Mouse (Mus musculus): ENCODE data around the gene Wbp1l.
"Not testable (repeated sequence)": the region's sequence is repeated elsewhere in the genome, so short reads cannot be mapped to it uniquely, and the experiment has no call there.

Gene Wbp1l

DNA sequence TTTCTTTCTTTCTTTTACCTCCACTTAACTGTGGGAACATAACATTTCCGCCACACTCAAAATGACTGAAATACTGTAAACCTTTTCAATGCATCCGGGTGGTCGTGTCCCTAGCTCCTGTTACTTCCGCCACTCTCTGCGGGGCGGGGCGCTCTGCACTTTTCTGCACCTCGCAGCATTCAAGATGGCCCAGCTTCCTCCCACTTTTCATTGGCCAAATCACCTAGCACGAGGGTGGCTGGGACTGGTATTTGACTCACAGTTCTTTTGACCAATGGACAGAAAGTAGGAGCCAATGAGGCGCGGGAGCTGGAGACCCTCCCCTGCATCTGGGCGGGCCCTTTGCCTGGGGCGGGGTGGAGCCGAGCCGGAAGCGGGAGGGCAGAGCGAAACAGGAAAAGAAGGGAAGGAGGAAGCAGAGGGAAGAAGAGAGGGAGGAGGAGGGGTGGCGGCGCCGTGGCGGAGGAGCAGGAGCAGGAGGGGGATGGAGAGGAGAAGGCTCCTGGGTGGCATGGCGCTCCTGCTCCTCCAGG lies at the start of gene Wbp1l:
Gene Wbp1l (plus strand): TSS at position 365 of the 533 bp plus-strand sequence.
- peak; percentile 92 for DNase-seq (ENCODE audit: low spot score)

DNA sequence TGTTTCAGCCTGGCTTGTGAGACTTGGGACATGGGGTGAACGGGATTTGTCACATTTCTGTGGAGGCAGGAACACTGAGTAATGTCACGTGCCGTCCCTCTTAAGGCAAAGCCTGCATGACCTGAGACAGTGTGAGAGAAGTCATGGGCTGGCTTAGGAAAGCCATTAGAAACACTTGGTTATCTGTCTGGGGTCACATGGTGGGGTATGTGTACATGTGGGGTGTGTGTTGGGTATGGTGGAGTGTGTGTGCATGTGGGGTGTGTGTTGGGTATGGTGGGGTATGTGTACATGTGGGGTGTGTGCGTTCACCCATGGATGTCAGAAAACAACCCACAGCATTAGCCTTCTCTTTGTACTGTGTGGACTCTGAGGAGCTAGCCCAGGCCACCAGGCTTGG lies 48.5 kb upstream of the Wbp1l start:
- no peak for DNase-seq (ENCODE audit: low spot score)

DNA sequence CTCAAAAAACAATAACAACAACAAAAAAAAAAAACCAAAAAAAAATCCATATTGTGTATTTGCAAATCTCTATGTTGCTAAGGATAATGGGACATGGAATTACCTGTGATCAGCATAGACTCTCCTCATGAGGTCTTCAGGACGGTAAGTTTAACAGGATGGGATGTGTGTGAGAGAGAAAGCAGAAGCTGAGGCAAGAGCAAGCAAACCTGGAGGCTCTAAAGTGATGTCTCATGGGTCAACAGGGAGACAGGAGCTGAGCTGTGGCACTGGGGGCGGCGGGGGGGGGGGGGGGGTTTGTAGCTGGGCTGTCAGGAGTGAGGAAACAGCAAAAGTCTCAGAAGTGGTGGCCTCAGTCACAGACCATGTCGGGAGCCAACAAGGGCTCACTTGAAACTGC lies 46.4 kb upstream of the Wbp1l start:
- no peak for DNase-seq (ENCODE audit: low spot score)

DNA sequence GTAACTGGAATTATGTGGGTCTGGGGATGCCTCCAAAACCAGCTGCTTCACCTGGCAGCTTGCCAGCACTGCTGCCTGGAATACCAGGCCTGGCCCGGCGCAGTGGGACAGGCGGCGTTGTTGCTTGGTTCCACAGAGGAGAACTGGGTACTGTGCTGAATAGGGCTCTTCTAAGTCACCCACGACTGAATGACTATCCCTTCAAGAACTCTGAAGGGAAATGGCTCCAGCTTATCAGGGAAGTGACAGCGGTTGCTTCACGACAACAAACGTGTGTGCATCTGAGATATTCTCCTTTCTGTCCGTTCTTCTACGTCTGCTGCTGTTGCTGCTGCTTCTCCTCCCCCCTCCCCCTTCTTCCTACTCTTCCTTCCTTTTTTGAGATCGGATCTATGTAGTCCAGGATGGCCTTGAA lies 45.3 kb upstream of the Wbp1l start:
- DNase-seq (ENCODE audit: low spot score): no peak

DNA sequence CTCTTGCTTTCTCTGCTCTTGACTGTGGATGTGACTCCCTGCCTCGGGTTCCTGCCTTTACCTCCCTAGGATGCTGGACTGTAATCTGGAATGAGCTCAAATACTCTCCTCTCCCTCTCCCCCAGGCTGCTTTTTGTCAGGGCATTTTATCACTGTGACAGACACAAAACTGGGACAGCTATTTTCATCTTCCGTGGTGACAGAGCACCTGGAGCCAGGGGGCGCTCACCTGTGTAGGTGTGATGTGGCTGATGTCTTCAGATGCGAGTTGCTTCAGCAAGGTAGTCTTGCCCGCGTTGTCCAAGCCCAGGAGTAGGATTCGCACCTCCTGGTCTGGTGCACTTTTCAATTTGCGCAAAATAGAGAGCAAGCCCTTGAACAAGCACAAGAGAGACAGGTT lies 40.9 kb upstream of the Wbp1l start:
- DNase-seq (ENCODE audit: low spot score): no peak

DNA sequence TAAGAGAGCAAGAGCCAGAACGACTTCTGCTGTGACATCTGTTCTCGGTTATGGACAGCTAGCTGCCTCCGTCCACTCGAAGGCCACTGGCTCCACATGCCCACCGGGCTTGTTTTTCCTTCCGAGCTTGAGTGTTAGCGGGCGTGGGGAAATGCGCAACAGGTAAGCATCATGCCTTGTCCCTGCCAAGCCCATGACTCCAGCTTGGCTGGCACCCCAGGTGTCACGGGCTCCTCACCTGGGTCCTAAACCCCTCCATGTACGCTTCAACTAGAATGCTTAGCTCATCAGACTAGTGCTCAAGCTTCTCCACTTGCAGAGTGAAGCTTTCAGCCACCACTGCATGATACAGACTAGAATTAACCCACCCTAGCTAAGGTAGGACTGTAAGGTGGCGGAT lies 40.3 kb upstream of the Wbp1l start:
- DNase-seq (ENCODE audit: low spot score): no peak

DNA sequence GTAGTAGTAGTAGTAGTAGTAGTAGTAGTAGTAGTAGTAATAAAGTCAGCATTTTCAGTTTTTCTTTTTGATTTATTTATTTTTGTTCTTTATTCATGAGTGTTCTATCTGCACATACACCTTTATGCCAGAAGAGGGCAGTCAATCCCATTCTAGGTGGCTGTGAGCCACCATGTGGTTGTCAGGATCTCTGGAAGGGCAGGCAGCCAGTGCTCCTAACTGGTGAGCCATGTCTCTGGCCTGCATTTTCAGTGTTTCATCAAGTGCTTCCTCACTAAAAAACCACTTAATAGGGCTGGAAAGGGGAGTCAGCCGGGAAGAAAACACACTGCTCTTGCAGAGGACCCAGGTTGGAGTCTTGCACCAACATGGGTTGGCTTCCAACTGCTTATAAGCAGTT lies 36.8 kb upstream of the Wbp1l start:
- DNase-seq (ENCODE audit: low spot score): peak; percentile 51

DNA sequence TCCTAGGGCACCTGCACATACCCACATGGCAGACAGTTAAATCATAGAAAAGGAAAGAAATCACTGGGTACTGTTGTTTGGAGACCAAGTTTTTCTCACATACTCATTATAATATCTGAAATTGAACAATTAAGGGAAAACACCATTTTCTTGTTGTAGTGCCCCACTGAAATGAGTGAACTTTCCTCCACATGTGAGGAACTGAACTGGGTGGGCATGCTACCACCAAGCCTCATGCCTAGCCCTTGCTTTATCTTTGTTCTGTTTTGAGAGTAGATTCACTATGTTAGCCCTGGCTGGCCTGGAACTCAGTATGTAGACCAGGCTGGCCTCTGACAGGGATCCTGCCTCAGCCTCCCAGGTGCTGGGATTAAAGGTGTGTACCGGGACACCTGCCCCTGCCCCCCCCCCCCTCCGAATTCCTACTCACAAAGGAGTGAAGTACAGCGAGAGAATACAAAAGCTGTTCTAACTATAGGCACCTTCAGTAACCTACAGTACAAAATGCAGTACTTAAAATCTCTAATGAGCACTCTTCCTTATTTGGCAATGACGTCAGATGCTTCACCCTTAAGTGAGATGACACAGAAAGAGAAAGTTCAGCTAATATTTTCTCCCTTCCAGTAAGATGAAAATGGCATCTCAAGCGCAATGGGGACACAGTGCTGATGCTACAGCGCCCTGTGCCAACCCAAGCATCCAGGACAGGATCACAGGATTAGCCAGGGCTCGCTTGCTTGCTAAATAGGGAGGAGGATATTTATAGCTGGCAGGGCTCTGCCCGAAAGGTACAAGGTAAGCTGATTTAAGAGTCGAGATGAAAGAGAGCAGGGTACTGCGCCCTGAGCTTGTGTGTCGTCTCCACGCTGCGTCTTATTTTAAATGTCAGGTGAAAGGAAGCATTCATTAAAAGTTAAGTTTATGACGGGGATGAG lies 36.0 kb upstream of the Wbp1l start:
- no peak for DNase-seq (ENCODE audit: low spot score)

DNA sequence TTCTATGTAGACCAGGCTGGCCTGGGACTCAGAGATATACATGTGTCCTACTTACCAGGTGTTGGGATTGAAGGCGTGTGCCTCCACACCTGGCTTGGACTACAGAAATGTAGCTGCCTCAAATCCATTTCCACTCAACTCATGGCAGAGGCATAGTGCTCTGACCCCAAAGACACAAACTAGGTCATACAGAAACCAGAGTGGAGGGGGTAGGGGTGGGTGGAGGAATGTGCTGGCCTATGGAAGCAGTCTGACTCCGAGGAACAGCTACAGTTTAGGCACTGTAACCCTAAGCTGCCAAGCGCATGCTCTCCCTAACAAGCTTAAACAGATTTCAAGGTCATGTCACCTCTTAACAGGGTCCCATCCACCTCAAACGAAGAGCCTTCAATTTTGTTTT lies 35.3 kb upstream of the Wbp1l start:
- DNase-seq (ENCODE audit: low spot score): no peak

DNA sequence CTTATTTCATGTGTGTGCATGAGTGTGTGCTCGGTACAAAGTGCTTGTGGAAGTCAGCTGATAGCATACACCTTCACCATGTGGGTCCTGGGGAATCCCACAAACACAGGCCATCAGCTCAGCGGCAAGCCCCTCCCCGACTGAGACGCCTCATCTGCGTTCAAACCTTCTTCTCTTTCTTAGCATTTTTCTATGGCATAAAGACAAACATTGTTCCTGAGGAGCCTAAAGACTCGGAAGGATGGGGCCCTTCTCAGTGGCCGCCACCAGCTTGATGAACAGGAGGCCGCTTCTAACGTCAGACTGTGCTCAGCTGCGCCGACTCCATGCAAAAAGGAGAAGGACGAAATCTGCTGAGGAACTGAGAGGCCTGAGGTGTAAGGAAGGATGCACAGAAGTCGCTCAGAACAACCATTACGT lies 34.8 kb upstream of the Wbp1l start:
- DNase-seq (ENCODE audit: low spot score): no peak

DNA sequence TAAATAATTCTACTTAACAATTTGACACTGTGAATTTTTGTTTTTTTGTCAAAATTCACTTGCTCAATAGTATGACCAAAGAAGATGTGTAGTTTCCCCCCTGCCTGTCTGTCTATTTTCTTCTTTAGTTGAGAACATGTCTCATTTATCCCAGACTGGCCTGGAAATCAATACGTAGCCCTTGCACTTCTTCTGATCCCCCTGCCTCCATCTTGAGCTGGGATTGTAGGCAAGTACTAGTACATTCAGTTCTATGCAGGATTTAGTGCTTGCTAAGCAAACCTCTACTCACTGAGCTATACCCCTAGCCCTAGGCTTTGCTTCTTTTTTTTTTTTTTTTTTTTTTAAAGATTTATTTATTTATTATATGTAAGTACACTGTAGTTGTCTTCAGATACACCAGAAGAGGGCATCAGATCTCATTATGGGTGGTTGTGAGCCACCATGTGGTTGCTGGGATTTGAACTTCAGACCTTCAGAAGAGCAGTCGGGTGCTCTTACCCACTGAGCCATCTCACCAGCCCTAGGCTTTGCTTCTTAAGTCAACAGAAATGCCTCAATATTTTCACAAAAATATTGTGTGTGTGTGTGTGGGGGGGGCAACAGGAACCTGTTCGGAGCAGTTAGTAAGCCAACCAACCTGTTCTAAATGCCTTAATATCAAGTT lies 27.5 kb upstream of the Wbp1l start:
- DNase-seq (ENCODE audit: low spot score): not testable (repeated sequence)

DNA sequence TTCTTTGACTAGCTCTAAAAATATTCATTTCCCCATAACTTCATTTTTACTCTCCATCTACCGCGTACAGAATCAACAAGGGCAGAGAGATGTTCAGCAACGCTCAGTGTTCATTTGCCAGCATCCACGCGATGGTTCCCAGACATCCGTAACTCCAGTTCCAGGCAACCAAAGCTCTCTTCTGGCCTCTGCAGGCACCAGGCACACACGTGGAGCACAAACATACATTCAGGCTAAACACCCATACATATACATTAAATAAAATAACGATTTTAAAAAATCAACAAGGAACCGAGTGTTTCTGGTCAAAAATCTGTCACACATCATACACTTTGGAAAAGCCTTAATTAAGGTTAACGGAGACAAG lies 27.0 kb upstream of the Wbp1l start:
- DNase-seq (ENCODE audit: low spot score): no peak

DNA sequence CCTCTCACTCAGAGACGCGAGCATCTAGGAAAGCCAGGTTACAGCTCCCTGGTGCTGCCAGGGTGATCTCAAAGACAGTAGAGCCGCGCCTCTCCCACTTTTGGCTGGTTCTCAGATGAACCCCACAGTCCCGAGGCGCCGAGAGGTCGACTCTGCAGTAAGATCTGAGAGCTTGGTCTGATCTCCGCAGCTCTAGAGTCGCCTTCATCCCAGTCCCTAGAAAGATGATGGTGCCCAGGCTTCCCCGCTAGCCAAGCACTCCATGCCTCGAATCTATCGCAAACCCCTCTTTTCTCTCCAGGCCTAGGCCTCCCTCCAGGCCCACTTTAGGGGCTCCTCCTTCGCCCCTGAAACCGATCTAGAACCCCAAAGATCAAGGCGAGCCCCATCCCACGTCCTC lies 26.3 kb upstream of the Wbp1l start:
- no peak for DNase-seq (ENCODE audit: low spot score)

DNA sequence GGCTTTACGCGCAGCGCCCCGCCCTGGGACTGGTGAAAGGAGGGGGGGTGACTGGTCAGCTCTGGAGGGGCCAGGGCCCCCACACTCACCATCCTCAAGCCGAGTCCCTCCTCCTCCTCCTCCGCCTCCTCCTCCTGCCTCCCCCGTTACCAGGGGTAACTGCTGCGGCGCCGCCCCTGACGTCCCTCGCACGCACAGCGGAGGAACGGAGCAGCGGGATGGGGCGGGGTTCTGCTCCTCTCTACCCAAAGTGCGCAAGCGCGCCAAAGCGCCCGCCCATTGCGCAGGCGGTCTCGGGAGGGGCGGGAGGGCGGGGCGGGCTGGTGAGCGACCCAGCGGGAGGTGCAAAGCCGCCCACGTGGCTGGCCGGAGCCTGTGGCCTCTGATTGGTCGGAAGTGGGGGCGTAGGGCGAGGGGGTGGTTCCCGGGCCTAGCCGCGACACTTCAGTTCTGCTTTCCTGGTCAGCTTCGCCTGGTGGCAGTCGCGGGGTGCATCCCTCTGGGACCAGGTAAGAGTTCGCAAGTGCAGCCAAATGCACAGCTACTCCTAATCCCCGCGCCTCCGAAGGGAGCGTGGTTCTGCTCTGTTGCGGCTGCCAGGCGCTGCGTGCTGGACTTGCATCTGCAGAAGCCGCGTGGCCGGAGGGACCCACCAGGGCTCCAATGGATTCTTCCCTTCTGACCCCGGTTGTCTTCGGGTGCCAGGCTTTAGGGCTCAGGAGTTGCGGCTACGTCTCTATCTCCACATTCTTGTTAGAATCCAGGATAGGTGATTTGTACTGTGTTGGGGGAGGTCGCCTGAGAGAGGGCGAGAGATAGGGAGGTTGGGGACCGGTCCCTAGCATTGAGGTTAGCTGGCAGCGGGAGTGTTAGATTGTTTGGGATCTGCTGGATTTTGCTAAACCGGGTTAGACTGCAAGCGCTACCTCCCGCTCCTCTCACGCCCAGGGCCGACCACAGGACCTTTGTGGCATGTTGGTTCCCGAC lies 25.6 kb upstream of the Wbp1l start, which contains the start of the genes Arl3 and Sfxn2:
Gene Arl3 (minus strand): TSS at position 248 of the 987 bp plus-strand sequence.
Gene Sfxn2 (plus strand): TSS at position 415 of the 987 bp plus-strand sequence.
- peak; percentile 86 for DNase-seq (ENCODE audit: low spot score)

DNA sequence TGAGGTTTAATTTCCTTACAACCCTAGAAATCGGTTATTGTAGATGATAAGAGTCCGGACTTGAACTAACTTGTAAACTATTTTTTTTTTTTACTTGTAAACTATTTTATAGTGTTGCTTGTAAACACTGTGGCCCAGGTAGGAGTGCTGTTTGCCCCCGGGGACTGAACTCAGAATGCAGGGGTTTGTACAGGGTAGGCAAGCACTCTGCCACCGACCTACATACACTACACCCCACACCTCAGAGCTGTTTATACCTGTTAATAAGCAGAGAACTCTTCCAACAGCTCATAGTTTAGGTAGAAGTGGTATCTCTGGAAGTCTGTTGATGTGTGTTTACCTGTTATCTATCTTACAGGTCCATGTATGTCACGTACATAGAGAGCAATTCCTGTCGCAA lies 24.9 kb upstream of the Wbp1l start:
- no peak for DNase-seq (ENCODE audit: low spot score)

DNA sequence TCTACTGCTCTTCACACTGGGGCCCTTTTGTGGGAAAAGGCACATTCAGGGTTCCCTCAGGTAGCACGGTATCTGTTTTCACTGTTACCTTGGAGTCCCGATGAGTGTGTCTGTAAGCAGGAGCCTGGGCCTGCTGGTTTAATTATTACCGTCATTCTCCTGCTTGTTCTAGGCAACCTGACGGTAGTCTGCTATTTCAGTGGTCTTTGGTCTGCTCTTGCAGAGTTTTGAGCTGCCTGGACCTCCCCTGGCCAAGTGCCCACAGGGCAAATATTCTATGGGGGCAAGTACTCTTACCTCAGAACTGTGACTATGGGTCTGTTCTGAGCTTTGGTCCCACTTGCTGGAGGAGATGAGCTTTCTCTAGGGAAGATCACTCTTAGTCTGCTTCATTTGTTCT lies 23.7 kb upstream of the Wbp1l start:
- DNase-seq (ENCODE audit: low spot score): no peak

DNA sequence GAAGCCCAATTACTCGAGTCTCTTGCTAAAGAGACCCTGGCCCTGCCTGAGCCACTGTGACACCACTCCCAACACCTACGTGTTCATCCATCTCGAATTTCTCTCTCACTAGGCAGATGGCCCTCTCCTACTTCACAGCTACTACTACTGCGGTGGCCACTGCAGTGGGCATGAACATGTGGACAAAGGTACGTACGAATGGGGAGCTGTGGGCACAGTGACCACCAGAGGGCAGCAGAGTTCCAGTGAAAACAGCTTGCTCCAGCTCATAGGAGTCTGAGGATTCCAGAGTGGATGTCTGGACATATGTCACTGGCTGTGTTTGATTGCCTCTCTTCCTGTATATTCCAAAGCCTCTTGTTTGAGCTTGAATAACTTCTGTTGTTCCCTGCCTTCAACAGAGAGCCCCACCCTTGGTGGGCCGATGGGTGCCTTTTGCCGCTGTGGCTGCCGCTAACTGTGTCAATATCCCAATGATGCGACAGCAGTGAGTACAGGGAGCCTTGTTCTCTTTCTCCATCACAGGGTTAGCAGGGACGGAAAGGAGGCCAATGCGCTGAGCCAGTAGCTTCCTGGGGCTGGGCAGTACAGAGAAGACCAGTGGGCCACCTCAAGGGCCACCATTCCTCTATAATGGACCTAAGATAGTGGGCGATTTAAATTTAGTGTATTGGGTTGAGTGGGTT lies 10.9 kb upstream of the Wbp1l start:
- peak; percentile 89 for DNase-seq (ENCODE audit: low spot score)

DNA sequence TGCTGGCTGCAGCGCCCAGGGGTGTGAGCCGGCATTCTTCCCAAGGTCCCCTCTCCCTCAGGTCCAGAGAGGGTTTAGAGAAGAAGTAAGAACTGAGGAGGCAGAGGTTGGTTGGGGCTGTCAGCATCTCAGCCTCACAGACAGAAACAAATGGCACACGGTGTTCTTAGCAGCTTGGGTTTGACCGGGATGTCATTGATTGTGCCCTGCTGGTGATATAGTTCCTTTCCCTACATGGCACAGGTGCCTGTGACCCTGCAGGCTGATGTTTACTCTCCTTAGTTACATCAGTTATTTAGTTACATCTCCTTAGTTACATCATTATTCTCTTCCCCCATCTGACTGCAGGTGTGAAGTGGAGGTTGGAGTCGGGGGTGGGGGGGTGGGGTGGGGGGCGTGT lies 7.3 kb upstream of the Wbp1l start:
- no peak for DNase-seq (ENCODE audit: low spot score)

DNA sequence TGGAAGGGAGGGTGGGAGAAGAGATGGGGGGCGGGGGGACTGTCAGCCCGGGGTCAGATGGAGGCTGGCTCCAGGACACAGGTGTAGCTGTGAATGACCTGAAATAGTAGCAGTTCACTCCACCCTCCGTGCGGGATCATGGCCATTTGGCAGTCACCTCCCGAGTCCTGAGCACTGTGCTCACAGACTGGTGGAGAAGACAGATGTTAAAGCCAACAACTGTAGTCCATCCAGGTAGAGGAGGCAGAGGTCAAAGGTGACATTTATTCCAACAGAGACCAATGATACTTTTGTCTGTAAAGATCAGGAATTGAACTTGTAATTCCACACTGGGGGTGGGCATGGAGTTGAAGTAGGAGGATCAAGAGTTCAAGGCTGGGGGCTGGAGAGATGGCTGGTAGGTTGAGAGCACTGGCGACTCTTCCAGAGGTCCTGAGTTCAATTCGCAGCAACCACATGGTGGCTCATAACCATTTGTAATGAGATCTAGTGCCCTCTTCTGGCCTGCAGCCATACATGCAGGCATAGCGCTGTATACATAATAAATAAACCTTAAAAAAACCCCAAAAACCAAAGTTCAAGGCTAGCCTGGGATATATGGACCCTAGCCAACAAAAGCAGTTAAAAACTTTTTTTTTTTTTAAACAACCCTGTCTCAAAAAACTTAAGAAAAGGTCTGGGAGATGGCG lies 6.0 kb upstream of the Wbp1l start:
- no peak for DNase-seq (ENCODE audit: low spot score)

DNA sequence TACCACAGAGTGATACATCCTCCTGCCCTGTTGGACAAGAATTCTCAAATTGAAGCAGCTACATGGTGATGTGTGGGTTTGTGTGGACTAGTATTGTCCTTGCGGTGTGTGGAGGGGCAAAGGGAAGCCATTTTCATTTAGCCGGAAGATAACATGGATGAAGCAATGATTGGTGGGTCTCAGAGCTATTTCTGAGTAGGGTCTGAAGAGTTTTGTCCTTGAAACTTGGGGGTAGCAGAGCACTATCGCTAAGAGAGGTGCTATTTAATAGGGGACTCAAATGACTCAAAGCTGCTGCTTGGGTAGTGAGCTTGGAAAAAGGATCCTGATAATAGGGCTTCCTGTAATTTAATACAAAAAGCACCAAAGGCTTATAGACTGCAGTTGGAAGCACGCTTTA lies 697 bp upstream of the Wbp1l start:
- DNase-seq (ENCODE audit: low spot score): no peak

Measured in ovary, postnatal 14 days (tissue).